Mouse (Mus musculus) liver, adult 2 months (tissue): ENCODE data around the gene Stag1.

ENCODE experiments used
- CTCF ChIP-seq: fragments of 200-500 bp; IDR thresholded peaks from 2 replicates; pipeline ENCODE4 v1.5.1; 2011; ENCODE audit warnings: low read depth, low read length, control low read depth
- POLR2A ChIP-seq: fragments of 200-500 bp; IDR thresholded peaks from 2 replicates; pipeline ENCODE4 v1.6.1; 2011; ENCODE audit warnings: low read length, control low read depth; ENCODE audit not compliant: insufficient read depth; ENCODE audit errors: extremely low read depth

GRCm38 (mm10) chr9:100641391-100642085, 43.9 kb downstream of the Stag1 start:
- no peak for TF ChIP-seq POLR2A
- no peak for TF ChIP-seq CTCF
